Mouse (Mus musculus) MEL (cell line): ENCODE measurements at regions not wholly inside any gene's neighbourhood (a gene's known extent, or its start where the extent isn't known, plus 50 kb on each side); places are given as distances from the start of the nearest gene placed in this dataset.

ENCODE experiments used
- CTCF ChIP-seq, 3 experiments: IDR thresholded peaks in 2 of 3; conservative IDR thresholded peaks in 1 of 3; 2 replicates each; pipeline ENCODE4 v1.5.1; 2011 to 2012; ENCODE audit warnings: low read length in 3 of 3, low read depth in 2 of 3, mild to moderate bottlenecking in 2 of 3, improper control_type of control experiment in 1 of 3, inconsistent platforms in 1 of 3, mixed read lengths in 1 of 3, moderate library complexity in 1 of 3; ENCODE audit not compliant: control insufficient read depth in 1 of 3, insufficient read depth in 1 of 3, poor library complexity in 1 of 3, severe bottlenecking in 1 of 3
- POLR2A ChIP-seq, 2 experiments: IDR thresholded peaks; 2 replicates each; pipeline ENCODE4 v1.6.1; 2011 to 2012; ENCODE audit warnings: low read length in 2 of 2, mild to moderate bottlenecking in 2 of 2, control low read depth in 1 of 2, improper control_type of control experiment in 1 of 2, low read depth in 1 of 2, moderate library complexity in 1 of 2; ENCODE audit not compliant: control insufficient read depth in 1 of 2, insufficient read depth in 1 of 2, poor library complexity in 1 of 2

DNA sequence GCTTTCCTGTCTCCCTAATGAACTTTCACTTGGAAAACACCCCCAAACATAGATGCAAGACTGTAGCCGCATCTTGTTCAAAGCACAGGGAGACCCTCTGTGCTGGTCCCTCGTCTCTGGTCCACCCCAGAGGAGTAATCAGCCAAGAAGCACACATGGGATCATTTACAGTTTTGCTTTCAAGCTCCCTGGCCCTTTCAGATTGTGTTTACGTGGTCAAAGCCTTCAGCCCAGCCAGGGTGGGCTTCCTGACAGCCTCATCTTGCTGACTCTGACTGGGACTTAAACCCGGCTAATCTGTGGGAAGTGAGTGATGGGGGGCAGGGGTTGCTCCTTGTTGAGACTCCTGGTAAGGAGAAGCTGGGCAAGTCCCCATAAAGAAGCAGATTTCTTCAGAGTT is 174.8 kb upstream of the Hes1 start:
- TF ChIP-seq CTCF (IDR thresholded peaks at IDR 0.05 in 2 of 3, conservative IDR thresholded peaks at IDR 0.05 in 1 of 3; ENCODE audit: control insufficient read depth in 1 of 3, insufficient read depth in 1 of 3, low read depth in 2 of 3, low read length in 3 of 3, poor library complexity in 1 of 3, severe bottlenecking in 1 of 3): no peak
- no peak for TF ChIP-seq POLR2A (IDR thresholded peaks at IDR 0.05; ENCODE audit: control insufficient read depth in 1 of 2, insufficient read depth in 1 of 2, low read depth in 1 of 2, low read length in 2 of 2, poor library complexity in 1 of 2)
